Mouse (Mus musculus) mouse embryonic stem cell (cell line): ENCODE measurements around the gene Cpox.

Experiments used
- in situ Hi-C, 2 experiments: fragments of 300-500 bp; cut with MboI; formaldehyde crosslinking; loops; 1 replicate in 1 of 2; 3 replicates in 1 of 2; pipeline ENCODE4 v1.14.3; 2019 to 2020; ENCODE audit warnings: low sequenced_read_pairs in 2 of 2, low pct_unique_long_range_greater_than_20kb in 1 of 2, mixed read lengths in 1 of 2; ENCODE audit not compliant: unreplicated experiment in 1 of 2

Gene Cpox

GRCm38 (mm10) chr16:58669917-58670630 is at the start of gene Cpox:
TSS of gene Cpox (plus strand) at chr16:58670292.
- in situ Hi-C loops = no loop called here

- in situ Hi-C loops = no loop called here
Measured at GRCm38 (mm10) chr16:58622377-58622776, 47.7 kb upstream of the Cpox start.

GRCm38 (mm10) chr16:58623114-58623513 is 47.0 kb upstream of the Cpox start:
- in situ Hi-C loops = no loop called here

- in situ Hi-C loops = no loop called here
Measured at GRCm38 (mm10) chr16:58623944-58624343, 46.1 kb upstream of the Cpox start.

- in situ Hi-C loops = no loop called here
Measured at GRCm38 (mm10) chr16:58627597-58628335, 42.3 kb upstream of the Cpox start.

GRCm38 (mm10) chr16:58628336-58628680 is 41.8 kb upstream of the Cpox start:
- in situ Hi-C loops = no loop called here

- in situ Hi-C loops = no loop called here
Measured at GRCm38 (mm10) chr16:58628968-58629367, 41.1 kb upstream of the Cpox start.

GRCm38 (mm10) chr16:58629736-58630135 is 40.4 kb upstream of the Cpox start:
- in situ Hi-C loops = no loop called here

GRCm38 (mm10) chr16:58635866-58636265 is 34.2 kb upstream of the Cpox start:
- in situ Hi-C loops = no loop called here

GRCm38 (mm10) chr16:58637448-58637847 is 32.6 kb upstream of the Cpox start:
- in situ Hi-C loops = no loop called here

- in situ Hi-C loops = no loop called here
Measured at GRCm38 (mm10) chr16:58638016-58638415, 32.1 kb upstream of the Cpox start.

GRCm38 (mm10) chr16:58638689-58639175 is 31.4 kb upstream of the Cpox start, which contains the start of gene E330017A01Rik:
TSS of gene E330017A01Rik (minus strand) at chr16:58638739.
- in situ Hi-C loops = no loop called here

GRCm38 (mm10) chr16:58649979-58650378 is 20.1 kb upstream of the Cpox start:
- in situ Hi-C loops = no loop called here

- in situ Hi-C loops = no loop called here
Measured at GRCm38 (mm10) chr16:58655751-58656150, 14.3 kb upstream of the Cpox start.

GRCm38 (mm10) chr16:58656526-58656925 is 13.6 kb upstream of the Cpox start:
- in situ Hi-C loops = no loop called here

GRCm38 (mm10) chr16:58658668-58659067 is 11.4 kb upstream of the Cpox start:
- in situ Hi-C loops = no loop called here

- in situ Hi-C loops = no loop called here
Measured at GRCm38 (mm10) chr16:58661826-58662225, 8.3 kb upstream of the Cpox start.

GRCm38 (mm10) chr16:58662287-58662791 is 7.8 kb upstream of the Cpox start:
- in situ Hi-C loops = no loop called here

GRCm38 (mm10) chr16:58663021-58663420 is 7.1 kb upstream of the Cpox start:
- in situ Hi-C loops = no loop called here

- in situ Hi-C loops = no loop called here
Measured at GRCm38 (mm10) chr16:58663816-58664215, 6.3 kb upstream of the Cpox start.
